Mouse (Mus musculus): ENCODE data around the gene Zfp618. TPM values are rescaled to one million over a fixed set of nuclear protein-coding genes. Genes with fewer than 3 reads are reported as not detected.

The Zfp618 gene
- polyA plus RNA-seq, 1 experiment from 2014 or later: 23.3 TPM

DNA sequence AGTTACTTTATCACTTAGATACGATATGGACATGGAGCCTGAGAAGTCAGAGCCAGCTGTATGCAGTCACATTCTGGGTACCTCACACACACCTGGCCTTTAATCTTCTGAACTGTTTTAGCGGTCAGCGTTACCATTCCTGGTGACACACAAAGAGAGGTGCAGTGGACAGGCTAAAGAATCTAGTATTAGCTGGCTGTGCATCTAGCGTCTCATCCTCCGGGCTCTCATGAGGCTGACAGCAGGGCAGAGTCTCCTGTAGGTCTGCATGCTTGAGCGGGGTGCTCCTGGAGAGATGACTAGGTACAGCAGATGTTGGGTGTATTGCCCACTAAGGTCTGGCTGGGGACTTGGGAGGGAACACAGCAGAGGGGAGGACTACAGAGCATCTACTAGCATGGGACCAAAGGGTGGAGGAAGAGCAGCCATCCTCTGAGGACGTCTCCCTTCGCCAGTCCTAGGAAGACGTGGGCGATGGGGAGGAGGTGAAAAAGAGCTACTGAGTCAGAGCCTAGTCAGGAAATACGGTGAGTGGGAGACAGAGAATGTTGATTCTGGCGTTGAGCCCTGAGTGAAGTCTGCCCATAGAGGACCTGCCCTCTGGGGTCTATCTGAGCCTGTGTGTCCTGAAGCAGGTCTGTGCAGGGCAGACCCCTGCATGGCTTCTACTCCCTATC is 103.3 kb downstream of the Zfp618 start:
- WGBS: 88% methylated on average over 12 of the region's 12 CpGs
- no peaks in the 10 kb centered on the region for H3K9me3 ChIP-seq (ENCODE audit: control insufficient read depth, low read length)
- DNase-seq (ENCODE audit: low spot score) (no peak), ATAC-seq (replicated peaks; ENCODE audit: low FRiP score, low TSS enrichment, low read depth) (no peak)
- H3K4me3 ChIP-seq (ENCODE audit: low read depth, low read length): no peak overlapping the region
- peaks cover 7% of the 10 kb centered on the region; the same call in 1 of the 2 replicates for H3K4me1 ChIP-seq (replicated peaks; ENCODE audit: control insufficient read depth, insufficient read depth, low read length)
- H3K36me3 ChIP-seq (ENCODE audit: control insufficient read depth, insufficient read depth, low read length): no peaks in the 10 kb centered on the region
- no peak overlapping the region for H3K4me2 ChIP-seq (ENCODE audit: low read length)
- no peak overlapping the region for H3K27ac ChIP-seq (ENCODE audit: low read depth)
- H3K27me3 ChIP-seq (replicated peaks; ENCODE audit: control insufficient read depth, insufficient read depth, low read length): no peaks in the 10 kb centered on the region
- H3K9ac ChIP-seq (ENCODE audit: low read length): no peak overlapping the region

DNA sequence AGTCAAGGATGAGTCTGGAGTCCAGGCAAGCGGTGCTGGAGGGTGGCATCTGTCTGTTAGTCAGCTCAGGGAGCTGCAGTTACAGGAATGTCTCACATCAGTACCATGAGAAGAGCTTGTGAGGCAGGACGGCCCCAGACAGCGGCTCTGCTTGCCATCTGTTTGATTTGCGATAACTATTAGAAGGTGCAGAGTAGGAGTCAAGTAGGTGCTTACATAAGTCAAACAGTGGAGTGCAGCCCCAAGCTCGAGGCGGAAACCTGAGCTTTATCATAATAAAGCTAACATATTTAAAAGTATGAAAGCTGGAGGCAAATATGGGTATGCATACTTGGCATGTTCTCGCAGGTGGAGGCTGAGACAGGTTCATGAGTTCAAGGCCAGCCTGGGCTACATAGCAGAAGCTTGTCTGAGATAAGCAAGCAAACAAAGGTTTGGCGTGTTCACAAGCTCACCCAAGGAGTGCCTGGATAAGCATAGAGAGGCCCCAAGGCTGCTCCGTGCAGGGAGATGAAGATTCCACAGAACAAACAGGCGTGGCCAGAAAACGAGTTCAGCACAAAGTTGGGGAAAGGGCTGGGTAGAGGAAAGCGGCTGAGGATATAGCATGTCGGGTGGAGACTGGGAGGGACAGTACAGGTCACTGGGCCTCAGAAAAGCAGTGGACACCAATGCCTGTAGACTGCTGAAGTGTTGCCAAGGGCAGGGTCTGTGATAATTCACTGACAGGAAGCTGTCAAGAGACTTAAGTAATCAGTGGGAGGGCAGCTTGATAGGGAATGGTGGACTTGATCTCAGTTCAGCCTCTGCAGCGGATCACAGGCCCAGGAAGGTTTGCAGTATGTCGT is 106.3 kb downstream of the Zfp618 start:
- ATAC-seq (replicated peaks; ENCODE audit: low FRiP score, low TSS enrichment, low read depth): peak; percentile 73
- peak; percentile 64 for DNase-seq (ENCODE audit: low spot score)
- Histone ChIP-seq H3K4me1 (replicated peaks; ENCODE audit: control insufficient read depth, insufficient read depth, low read length) (peaks cover 7% of the 10 kb centered on the region; the same call in 1 of the 2 replicates), H3K9me3 (ENCODE audit: control insufficient read depth, low read length) (no peaks in the 10 kb centered on the region), H3K36me3 (ENCODE audit: control insufficient read depth, insufficient read depth, low read length) (no peaks in the 10 kb centered on the region), H3K27me3 (replicated peaks; ENCODE audit: control insufficient read depth, insufficient read depth, low read length) (no peaks in the 10 kb centered on the region), H3K27ac (ENCODE audit: low read depth) (peak overlapping the region; percentile 51), H3K9ac (ENCODE audit: low read length) (no peak overlapping the region), H3K4me3 (ENCODE audit: low read depth, low read length) (no peak overlapping the region), H3K4me2 (ENCODE audit: low read length) (no peak overlapping the region)
- 40% methylated on average over 15 of the region's 15 CpGs for WGBS

GRCm38 (mm10) chr4:63073139-63073538 is 107.8 kb downstream of the Zfp618 start:
- Histone ChIP-seq H3K27me3 (replicated peaks; ENCODE audit: control insufficient read depth, insufficient read depth, low read length) (no peaks in the 10 kb centered on the region), H3K27ac (ENCODE audit: low read depth) (no peak overlapping the region; the same call in 1 of the 2 replicates), H3K9me3 (ENCODE audit: control insufficient read depth, low read length) (no peaks in the 10 kb centered on the region), H3K4me2 (ENCODE audit: low read length) (no peak overlapping the region), H3K4me3 (ENCODE audit: low read depth, low read length) (no peak overlapping the region), H3K4me1 (replicated peaks; ENCODE audit: control insufficient read depth, insufficient read depth, low read length) (peaks cover 7% of the 10 kb centered on the region; the same call in 1 of the 2 replicates), H3K9ac (ENCODE audit: low read length) (no peak overlapping the region), H3K36me3 (ENCODE audit: control insufficient read depth, insufficient read depth, low read length) (peaks cover 9% of the 10 kb centered on the region; the same call in 1 of the 2 replicates)
- 73% methylated on average over 2 of the region's 2 CpGs for WGBS
- DNase-seq (ENCODE audit: low spot score): no peak
- ATAC-seq (replicated peaks; ENCODE audit: low FRiP score, low TSS enrichment, low read depth): no peak

DNA sequence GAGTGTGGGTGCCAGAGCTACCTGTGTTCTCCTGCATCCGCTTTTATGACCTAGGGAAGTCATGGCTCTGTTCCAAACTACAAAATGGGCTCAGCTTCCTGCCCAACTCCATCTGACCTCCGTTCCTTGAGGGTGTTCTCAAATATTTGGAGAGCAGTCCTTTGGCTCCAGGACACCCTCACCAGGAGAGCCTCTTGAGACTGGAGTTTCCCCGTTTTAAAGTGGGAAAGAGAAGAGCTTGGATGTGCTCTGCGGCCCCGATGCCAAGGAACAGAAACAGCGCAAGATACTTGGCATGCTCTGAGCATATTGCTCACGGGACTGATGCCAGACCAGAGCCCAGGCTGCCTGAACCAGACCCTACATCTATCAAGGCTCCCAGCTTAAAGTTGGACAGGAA is 113.8 kb downstream of the Zfp618 start:
- H3K27ac ChIP-seq (ENCODE audit: low read depth): no peak overlapping the region
- H3K27me3 ChIP-seq (replicated peaks; ENCODE audit: control insufficient read depth, insufficient read depth, low read length): no peaks in the 10 kb centered on the region
- H3K4me2 ChIP-seq (ENCODE audit: low read length): no peak overlapping the region
- 89% methylated on average over 7 of the region's 7 CpGs for WGBS
- H3K9ac ChIP-seq (ENCODE audit: low read length): no peak overlapping the region
- peaks cover 51% of the 10 kb centered on the region for H3K36me3 ChIP-seq (ENCODE audit: control insufficient read depth, insufficient read depth, low read length)
- no peaks in the 10 kb centered on the region; the same call in 1 of the 2 replicates for H3K9me3 ChIP-seq (ENCODE audit: control insufficient read depth, low read length)
- DNase-seq (ENCODE audit: low spot score): no peak
- no peaks in the 10 kb centered on the region for H3K4me1 ChIP-seq (replicated peaks; ENCODE audit: control insufficient read depth, insufficient read depth, low read length)
- ATAC-seq (replicated peaks; ENCODE audit: low FRiP score, low TSS enrichment, low read depth): no peak
- no peak overlapping the region for H3K4me3 ChIP-seq (ENCODE audit: low read depth, low read length)

GRCm38 (mm10) chr4:63084473-63084889 is 119.1 kb downstream of the Zfp618 start:
- Histone ChIP-seq H3K27ac (ENCODE audit: low read depth) (no peak overlapping the region), H3K4me2 (ENCODE audit: low read length) (no peak overlapping the region), H3K36me3 (ENCODE audit: control insufficient read depth, insufficient read depth, low read length) (peaks cover 72% of the 10 kb centered on the region), H3K9ac (ENCODE audit: low read length) (no peak overlapping the region), H3K4me3 (ENCODE audit: low read depth, low read length) (no peak overlapping the region), H3K4me1 (replicated peaks; ENCODE audit: control insufficient read depth, insufficient read depth, low read length) (no peaks in the 10 kb centered on the region), H3K27me3 (replicated peaks; ENCODE audit: control insufficient read depth, insufficient read depth, low read length) (no peaks in the 10 kb centered on the region), H3K9me3 (ENCODE audit: control insufficient read depth, low read length) (no peaks in the 10 kb centered on the region; the same call in 1 of the 2 replicates)
- WGBS: 72% methylated on average over 8 of the region's 8 CpGs
- no peak for ATAC-seq (replicated peaks; ENCODE audit: low FRiP score, low TSS enrichment, low read depth)
- no peak for DNase-seq (ENCODE audit: low spot score)

DNA sequence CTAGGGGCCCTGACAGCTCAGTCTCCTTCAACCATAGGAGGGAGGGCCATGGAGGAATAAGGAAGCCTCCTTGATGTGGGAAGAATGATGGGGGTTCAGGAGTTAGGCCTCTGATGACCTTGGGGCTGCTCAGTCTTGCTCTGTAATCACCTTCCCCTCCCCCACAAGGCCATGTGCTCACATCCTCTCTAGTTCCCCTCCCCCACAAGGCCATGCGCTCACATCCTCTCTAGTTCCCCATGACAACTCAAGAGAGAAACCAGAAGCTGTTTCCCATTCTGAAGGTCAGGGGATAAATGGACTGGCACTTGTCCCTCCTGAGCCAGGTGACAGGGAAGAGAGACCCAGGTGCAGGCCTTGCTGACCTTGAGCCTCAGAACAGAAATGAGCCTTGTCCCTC is 124.1 kb downstream of the Zfp618 start:
- Histone ChIP-seq H3K4me3 (ENCODE audit: low read depth, low read length) (no peak overlapping the region), H3K27ac (ENCODE audit: low read depth) (no peak overlapping the region), H3K36me3 (ENCODE audit: control insufficient read depth, insufficient read depth, low read length) (peaks cover 61% of the 10 kb centered on the region), H3K9ac (ENCODE audit: low read length) (no peak overlapping the region), H3K4me2 (ENCODE audit: low read length) (no peak overlapping the region), H3K4me1 (replicated peaks; ENCODE audit: control insufficient read depth, insufficient read depth, low read length) (no peaks in the 10 kb centered on the region), H3K27me3 (replicated peaks; ENCODE audit: control insufficient read depth, insufficient read depth, low read length) (no peaks in the 10 kb centered on the region), H3K9me3 (ENCODE audit: control insufficient read depth, low read length) (no peaks in the 10 kb centered on the region)
- DNase-seq (ENCODE audit: low spot score) (no peak), ATAC-seq (replicated peaks; ENCODE audit: low FRiP score, low TSS enrichment, low read depth) (no peak)
- 60% methylated on average over 1 of the region's 1 CpGs for WGBS

DNA sequence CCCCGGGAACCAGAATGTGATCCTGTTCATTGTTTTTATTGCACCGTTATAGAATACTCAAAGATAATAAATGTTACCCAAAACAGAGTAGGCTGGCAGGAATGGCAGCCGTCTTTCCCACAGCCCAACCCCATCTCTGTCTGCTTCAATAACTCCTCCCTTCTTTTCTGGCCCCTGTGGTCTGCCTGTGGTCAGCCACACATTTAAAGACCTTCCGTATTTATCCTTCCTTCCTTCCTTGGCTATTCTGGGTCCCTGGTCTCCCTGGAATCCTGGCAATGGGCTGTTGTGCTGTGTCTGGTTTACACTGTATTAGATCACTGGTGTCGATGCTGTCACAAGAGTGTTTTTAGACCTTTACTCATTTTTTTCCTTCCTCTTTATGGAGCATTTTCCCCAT is 125.8 kb downstream of the Zfp618 start:
- no peak overlapping the region for H3K27ac ChIP-seq (ENCODE audit: low read depth)
- no peak overlapping the region for H3K9ac ChIP-seq (ENCODE audit: low read length)
- H3K4me3 ChIP-seq (ENCODE audit: low read depth, low read length): no peak overlapping the region
- WGBS: 79% methylated on average over 5 of the region's 5 CpGs
- ATAC-seq (replicated peaks; ENCODE audit: low FRiP score, low TSS enrichment, low read depth) (no peak), DNase-seq (ENCODE audit: low spot score) (no peak)
- no peaks in the 10 kb centered on the region for H3K27me3 ChIP-seq (replicated peaks; ENCODE audit: control insufficient read depth, insufficient read depth, low read length)
- H3K4me1 ChIP-seq (replicated peaks; ENCODE audit: control insufficient read depth, insufficient read depth, low read length): no peaks in the 10 kb centered on the region
- H3K36me3 ChIP-seq (ENCODE audit: control insufficient read depth, insufficient read depth, low read length): peaks cover 78% of the 10 kb centered on the region
- no peaks in the 10 kb centered on the region for H3K9me3 ChIP-seq (ENCODE audit: control insufficient read depth, low read length)
- no peak overlapping the region for H3K4me2 ChIP-seq (ENCODE audit: low read length)

DNA sequence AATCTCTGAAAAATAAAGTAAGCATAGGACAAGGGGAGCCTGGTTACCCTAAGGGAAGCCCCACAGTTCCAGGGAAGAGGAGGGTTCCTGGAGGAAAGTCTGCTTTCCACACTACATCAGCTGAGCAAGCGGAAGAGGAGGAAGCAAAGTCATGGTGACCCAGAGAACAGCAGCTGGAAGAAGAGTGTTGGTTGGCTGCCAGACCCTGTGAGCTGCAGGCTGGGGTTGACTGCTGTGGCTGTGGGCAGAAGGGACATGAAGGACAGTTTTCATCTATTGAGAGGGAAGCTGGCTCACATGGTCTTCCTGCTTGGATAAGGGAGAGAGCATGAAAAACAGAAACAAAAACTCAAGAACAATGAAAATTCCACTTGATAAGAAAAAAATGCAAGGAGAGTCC is 132.2 kb downstream of the Zfp618 start:
- Histone ChIP-seq H3K36me3 (ENCODE audit: control insufficient read depth, insufficient read depth, low read length) (peaks cover 60% of the 10 kb centered on the region), H3K27ac (ENCODE audit: low read depth) (no peak overlapping the region), H3K4me1 (replicated peaks; ENCODE audit: control insufficient read depth, insufficient read depth, low read length) (no peaks in the 10 kb centered on the region), H3K9ac (ENCODE audit: low read length) (no peak overlapping the region), H3K9me3 (ENCODE audit: control insufficient read depth, low read length) (no peaks in the 10 kb centered on the region), H3K4me3 (ENCODE audit: low read depth, low read length) (no peak overlapping the region), H3K4me2 (ENCODE audit: low read length) (no peak overlapping the region), H3K27me3 (replicated peaks; ENCODE audit: control insufficient read depth, insufficient read depth, low read length) (no peaks in the 10 kb centered on the region)
- ATAC-seq (replicated peaks; ENCODE audit: low FRiP score, low TSS enrichment, low read depth): no peak
- DNase-seq (ENCODE audit: low spot score): no peak
- 94% methylated on average over 1 of the region's 1 CpGs for WGBS
